Mouse (Mus musculus) embryonic facial prominence, embryonic 12.5 days (tissue): ENCODE measurements at regions not wholly inside any gene's neighbourhood (a gene's known extent, or its start where the extent isn't known, plus 50 kb on each side); places are given as distances from the start of the nearest gene placed in this dataset.
"Not testable (repeated sequence)": the region's sequence is repeated elsewhere in the genome, so short reads cannot be mapped to it uniquely, and the experiment has no call there.

Source experiments
- ATAC-seq: fragments of 200-750 bp; cut with Nextera tagmentation; 2 replicates; pipeline ENCODE4 v1.8.0; 2017; ENCODE audit not compliant: insufficient number of reproducible peaks, insufficient read depth, low FRiP score, low TSS enrichment
- H3K27ac ChIP-seq: fragments of 300-500 bp; sonication (generic); 2 replicates; pipeline ENCODE4 v1.5.1; 2016; ENCODE audit warnings: mild to moderate bottlenecking
- H3K27me3 ChIP-seq: fragments of 300-500 bp; sonication (generic); 2 replicates; pipeline ENCODE4 v1.6.1; 2016; ENCODE audit warnings: mild to moderate bottlenecking, moderate library complexity
- H3K36me3 ChIP-seq: fragments of 300-500 bp; sonication (generic); 2 replicates; pipeline ENCODE4 v1.6.1; 2016; ENCODE audit warnings: mild to moderate bottlenecking
- H3K4me1 ChIP-seq: fragments of 300-500 bp; sonication (generic); 2 replicates; pipeline ENCODE4 v1.6.1; 2016
- H3K4me2 ChIP-seq: fragments of 300-500 bp; sonication (generic); replicated peaks from 2 replicates; pipeline ENCODE4 v1.6.1; 2016; ENCODE audit warnings: mild to moderate bottlenecking, moderate library complexity
- H3K4me3 ChIP-seq: fragments of 300-500 bp; sonication (generic); 2 replicates; pipeline ENCODE4 v1.5.1; 2016; ENCODE audit warnings: mild to moderate bottlenecking
- H3K9ac ChIP-seq: fragments of 300-500 bp; sonication (generic); 2 replicates; pipeline ENCODE4 v1.6.1; 2016; ENCODE audit warnings: mild to moderate bottlenecking, moderate library complexity
- H3K9me3 ChIP-seq: fragments of 300-500 bp; sonication (generic); 2 replicates; pipeline ENCODE4 v1.6.1; 2016; ENCODE audit warnings: mild to moderate bottlenecking, moderate library complexity
- WGBS: fragments of 180-500 bp; shearing (Covaris S2); methylation state at CpG from one replicate; pipeline ENCODE4 v1.1.7; 2016; 5-methylcytosine and 5-hydroxymethylcytosine counted together

- Histone ChIP-seq H3K36me3 (no peaks in the 10 kb centered on the region), H3K9me3 (no peaks in the 10 kb centered on the region), H3K27ac (no peak overlapping the region), H3K4me1 (no peaks in the 10 kb centered on the region), H3K4me3 (no peak overlapping the region), H3K27me3 (no peaks in the 10 kb centered on the region), H3K4me2 (no peak overlapping the region), H3K9ac (no peak overlapping the region)
- no peak for ATAC-seq
- 89% methylated on average over 3 of the region's 3 CpGs for WGBS
These were observed 101.2 kb upstream of the Frmd4a start for GRCm38 (mm10) chr2:3916365-3916764.

GRCm38 (mm10) chr2:3918156-3918555 is 99.4 kb upstream of the Frmd4a start:
- H3K9me3 ChIP-seq, result no peaks in the 10 kb centered on the region
- H3K27me3 ChIP-seq, result no peaks in the 10 kb centered on the region
- H3K4me3 ChIP-seq, result no peak overlapping the region
- no peaks in the 10 kb centered on the region for H3K4me1 ChIP-seq
- no peak overlapping the region for H3K27ac ChIP-seq
- WGBS, result 80% methylated on average over 6 of the region's 6 CpGs
- H3K4me2 ChIP-seq, result no peak overlapping the region
- no peaks in the 10 kb centered on the region for H3K36me3 ChIP-seq
- ATAC-seq, result no peak
- H3K9ac ChIP-seq, result no peak overlapping the region

- 80% methylated on average over 3 of the region's 3 CpGs for WGBS
- no peak overlapping the region for H3K4me2 ChIP-seq
- ATAC-seq, result no peak
- H3K27me3 ChIP-seq, result no peaks in the 10 kb centered on the region
- H3K9me3 ChIP-seq, result no peaks in the 10 kb centered on the region
- H3K27ac ChIP-seq, result no peak overlapping the region
- no peak overlapping the region for H3K9ac ChIP-seq
- no peaks in the 10 kb centered on the region for H3K36me3 ChIP-seq
- no peak overlapping the region for H3K4me3 ChIP-seq
- no peaks in the 10 kb centered on the region for H3K4me1 ChIP-seq
These were observed 97.6 kb upstream of the Frmd4a start for GRCm38 (mm10) chr2:3919893-3920292.

- not testable (repeated sequence) for H3K4me2 ChIP-seq, H3K36me3 ChIP-seq, H3K9ac ChIP-seq, H3K4me1 ChIP-seq, H3K9me3 ChIP-seq, ATAC-seq, H3K27me3 ChIP-seq, H3K27ac ChIP-seq, H3K4me3 ChIP-seq
- 91% methylated on average over 2 of the region's 2 CpGs for WGBS
These were observed 96.4 kb upstream of the Frmd4a start for GRCm38 (mm10) chr2:3921084-3921483.

- Histone ChIP-seq H3K4me3 (no peak overlapping the region), H3K4me1 (no peaks in the 10 kb centered on the region), H3K4me2 (no peak overlapping the region), H3K9me3 (no peaks in the 10 kb centered on the region), H3K9ac (no peak overlapping the region), H3K27ac (no peak overlapping the region), H3K27me3 (no peaks in the 10 kb centered on the region), H3K36me3 (no peaks in the 10 kb centered on the region)
- 88% methylated on average over 4 of the region's 4 CpGs for WGBS
- no peak for ATAC-seq
These were observed 94.8 kb upstream of the Frmd4a start for GRCm38 (mm10) chr2:3922739-3923138.

GRCm38 (mm10) chr2:3924696-3925095 is 92.8 kb upstream of the Frmd4a start:
- ATAC-seq, result no peak
- Histone ChIP-seq H3K4me3 (no peak overlapping the region), H3K4me1 (no peaks in the 10 kb centered on the region), H3K27me3 (no peaks in the 10 kb centered on the region), H3K4me2 (no peak overlapping the region), H3K9ac (no peak overlapping the region), H3K27ac (no peak overlapping the region), H3K36me3 (no peaks in the 10 kb centered on the region), H3K9me3 (no peaks in the 10 kb centered on the region)
- 74% methylated on average over 6 of the region's 6 CpGs for WGBS

GRCm38 (mm10) chr2:3925199-3925598 is 92.3 kb upstream of the Frmd4a start:
- H3K27ac ChIP-seq, result no peak overlapping the region
- ATAC-seq, result no peak
- 83% methylated on average over 3 of the region's 3 CpGs for WGBS

GRCm38 (mm10) chr2:3926129-3926528 is 91.4 kb upstream of the Frmd4a start:
- Histone ChIP-seq H3K9me3 (no peaks in the 10 kb centered on the region), H3K27me3 (no peaks in the 10 kb centered on the region), H3K9ac (no peak overlapping the region), H3K4me1 (no peaks in the 10 kb centered on the region), H3K36me3 (no peaks in the 10 kb centered on the region), H3K4me3 (no peak overlapping the region), H3K4me2 (no peak overlapping the region), H3K27ac (no peak overlapping the region)
- no peak for ATAC-seq

More at GRCm38 (mm10) chr2:3925199-3925598, 92.3 kb upstream of the Frmd4a start:
- Histone ChIP-seq H3K4me1 (no peaks in the 10 kb centered on the region), H3K4me2 (no peak overlapping the region), H3K27me3 (no peaks in the 10 kb centered on the region), H3K9ac (no peak overlapping the region), H3K4me3 (no peak overlapping the region), H3K9me3 (no peaks in the 10 kb centered on the region), H3K36me3 (no peaks in the 10 kb centered on the region)

- Histone ChIP-seq H3K9me3 (no peaks in the 10 kb centered on the region), H3K9ac (no peak overlapping the region), H3K27me3 (no peaks in the 10 kb centered on the region), H3K27ac (no peak overlapping the region), H3K36me3 (no peaks in the 10 kb centered on the region), H3K4me2 (no peak overlapping the region), H3K4me1 (no peaks in the 10 kb centered on the region), H3K4me3 (no peak overlapping the region)
- WGBS, result 68% methylated on average over 8 of the region's 8 CpGs
- ATAC-seq, result no peak
These were observed 90.2 kb upstream of the Frmd4a start for GRCm38 (mm10) chr2:3927141-3927810.

- Histone ChIP-seq H3K4me2 (no peak overlapping the region), H3K4me3 (no peak overlapping the region), H3K36me3 (no peaks in the 10 kb centered on the region), H3K9ac (no peak overlapping the region), H3K9me3 (no peaks in the 10 kb centered on the region), H3K27ac (no peak overlapping the region), H3K4me1 (no peaks in the 10 kb centered on the region), H3K27me3 (no peaks in the 10 kb centered on the region)
- 81% methylated on average over 4 of the region's 4 CpGs for WGBS
- ATAC-seq, result no peak
These were observed 89.7 kb upstream of the Frmd4a start for GRCm38 (mm10) chr2:3927853-3928252.

GRCm38 (mm10) chr2:3930650-3931049 is 86.9 kb upstream of the Frmd4a start:
- H3K27ac ChIP-seq, result no peak overlapping the region

GRCm38 (mm10) chr2:3940786-3941185 is 76.7 kb upstream of the Frmd4a start:
- H3K27ac ChIP-seq, result no peak overlapping the region

More at GRCm38 (mm10) chr2:3930650-3931049, 86.9 kb upstream of the Frmd4a start:
- no peaks in the 10 kb centered on the region for H3K9me3 ChIP-seq
- WGBS, result 82% methylated on average over 5 of the region's 5 CpGs
- no peak overlapping the region for H3K4me2 ChIP-seq
- no peak for ATAC-seq
- H3K27me3 ChIP-seq, result no peaks in the 10 kb centered on the region
- no peaks in the 10 kb centered on the region for H3K4me1 ChIP-seq
- no peak overlapping the region for H3K4me3 ChIP-seq
- no peaks in the 10 kb centered on the region for H3K36me3 ChIP-seq
- H3K9ac ChIP-seq, result no peak overlapping the region

GRCm38 (mm10) chr2:3941496-3941895 is 76.0 kb upstream of the Frmd4a start:
- no peaks in the 10 kb centered on the region for H3K9me3 ChIP-seq
- H3K4me1 ChIP-seq, result no peaks in the 10 kb centered on the region
- 85% methylated on average over 1 of the region's 1 CpGs for WGBS
- H3K27me3 ChIP-seq, result no peaks in the 10 kb centered on the region
- H3K27ac ChIP-seq, result no peak overlapping the region
- H3K4me2 ChIP-seq, result no peak overlapping the region
- H3K36me3 ChIP-seq, result no peaks in the 10 kb centered on the region
- no peak for ATAC-seq
- H3K9ac ChIP-seq, result no peak overlapping the region
- no peak overlapping the region for H3K4me3 ChIP-seq

More at GRCm38 (mm10) chr2:3940786-3941185, 76.7 kb upstream of the Frmd4a start:
- no peaks in the 10 kb centered on the region for H3K27me3 ChIP-seq
- no peak overlapping the region for H3K4me2 ChIP-seq
- no peak overlapping the region for H3K9ac ChIP-seq
- ATAC-seq, result no peak
- H3K4me3 ChIP-seq, result no peak overlapping the region
- no peaks in the 10 kb centered on the region for H3K36me3 ChIP-seq
- H3K4me1 ChIP-seq, result no peaks in the 10 kb centered on the region
- H3K9me3 ChIP-seq, result no peaks in the 10 kb centered on the region
- 92% methylated on average over 2 of the region's 2 CpGs for WGBS
